Mouse (Mus musculus): ENCODE data around the gene Gm6993.

Gm6993 gene

DNA sequence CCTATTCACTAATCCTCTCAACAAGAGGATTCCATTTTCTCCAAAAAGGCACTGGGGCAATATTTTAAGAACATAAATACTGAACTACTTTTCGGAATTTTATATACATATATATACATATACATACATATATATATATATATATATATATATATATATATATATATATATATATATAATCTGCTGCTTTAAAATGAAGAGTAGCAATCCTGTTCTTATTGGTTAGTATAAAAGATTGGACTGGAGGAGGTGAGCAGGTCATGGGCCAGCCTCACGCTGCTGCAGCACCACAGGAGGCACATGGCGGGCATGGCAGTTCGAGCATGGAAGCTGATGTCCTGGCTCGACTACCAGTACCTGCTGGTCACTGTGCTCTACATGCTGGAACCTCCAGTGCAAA is at the start of gene Gm6993:
Gene Gm6993, plus strand, starts transcription at position 301 of the 400 bp plus-strand sequence.
- no peak for DNase-seq (ENCODE audit: low spot score in 2 of 2)

DNA sequence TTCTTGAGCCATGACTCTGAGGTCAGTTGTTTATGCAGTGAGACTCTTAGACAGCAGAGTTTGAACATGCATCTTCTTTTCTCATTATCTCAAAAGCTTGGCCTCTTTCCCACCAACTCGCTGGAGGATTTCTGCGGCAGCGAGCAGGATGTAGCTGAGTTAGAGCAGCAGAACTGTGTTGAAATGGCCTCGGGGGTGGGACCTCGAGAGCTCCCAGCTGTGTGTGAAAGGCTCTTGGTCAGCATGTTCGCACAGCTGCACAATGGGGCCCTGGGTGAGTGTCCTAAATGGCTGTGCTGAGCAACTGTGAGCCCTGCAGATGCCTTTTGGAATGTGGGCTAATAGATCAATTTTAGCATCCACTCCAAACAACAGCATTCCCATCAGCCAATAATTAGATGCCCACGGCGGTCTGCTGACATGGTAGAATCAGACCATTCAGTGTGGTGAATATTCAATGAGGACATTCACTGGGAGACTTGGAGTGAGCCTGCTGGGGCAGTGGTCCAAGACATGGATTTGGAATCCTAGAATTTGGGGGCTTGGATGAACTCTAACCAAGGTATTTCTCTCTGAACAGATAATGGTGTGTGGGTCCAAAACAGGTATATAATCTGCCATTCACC is 49.1 kb upstream of the Gm6993 start:
- DNase-seq (ENCODE audit: low spot score in 2 of 2), result peak; percentile 71 to 77

DNA sequence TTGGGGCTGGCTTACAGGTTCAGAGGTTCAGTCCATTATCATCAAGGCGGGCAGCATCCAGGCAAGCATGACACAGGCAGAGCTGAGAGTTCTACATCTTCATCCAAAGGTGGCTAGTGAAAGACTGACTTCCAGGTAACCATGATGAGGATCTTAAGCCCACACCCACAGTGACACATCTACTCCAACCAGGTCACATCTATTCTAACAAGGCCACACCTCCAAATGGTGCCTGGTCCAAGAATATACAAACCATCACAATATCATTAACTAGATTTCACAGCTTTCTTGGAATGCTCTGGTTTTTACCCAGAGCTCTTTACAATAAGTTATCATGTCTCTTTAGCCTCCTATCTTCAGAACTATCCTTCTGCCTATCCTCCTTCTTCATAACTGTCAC is 38.1 kb upstream of the Gm6993 start:
- DNase-seq (ENCODE audit: low spot score in 2 of 2), result no peak

DNA sequence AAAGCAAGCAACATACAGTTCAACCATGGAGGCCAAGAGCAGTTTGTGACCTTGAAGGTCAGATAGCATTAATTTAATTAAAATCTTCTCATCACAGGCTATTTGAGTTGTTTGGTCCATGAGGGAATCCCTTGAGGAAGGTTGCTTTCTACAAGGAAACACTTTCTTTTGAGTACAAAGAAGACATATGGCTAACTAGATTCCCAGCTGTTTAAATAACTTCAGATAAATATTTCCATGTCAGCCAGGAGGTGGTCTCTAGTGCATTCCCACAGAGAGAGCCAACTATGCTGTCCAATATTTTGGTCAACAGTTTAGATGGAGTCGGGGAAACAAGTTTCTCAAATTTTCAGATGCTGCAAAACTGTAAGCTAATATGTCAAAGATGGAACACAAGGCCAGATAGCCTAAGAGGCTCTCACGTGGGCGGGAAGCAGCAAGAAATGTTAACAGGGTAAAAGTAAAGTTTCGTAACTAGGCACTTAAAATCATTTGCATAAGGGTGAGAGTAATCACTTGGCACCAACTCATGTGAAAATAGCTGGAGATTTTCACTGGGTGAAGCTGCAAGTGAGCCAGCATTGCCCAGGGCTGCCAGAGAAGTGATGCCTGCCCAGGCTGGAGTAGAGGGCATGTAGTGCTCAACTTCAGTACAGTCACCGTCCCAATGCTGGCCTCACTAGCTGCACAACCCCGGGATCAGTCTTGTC is 36.7 kb upstream of the Gm6993 start:
- no peak for DNase-seq (ENCODE audit: low spot score in 2 of 2)

DNA sequence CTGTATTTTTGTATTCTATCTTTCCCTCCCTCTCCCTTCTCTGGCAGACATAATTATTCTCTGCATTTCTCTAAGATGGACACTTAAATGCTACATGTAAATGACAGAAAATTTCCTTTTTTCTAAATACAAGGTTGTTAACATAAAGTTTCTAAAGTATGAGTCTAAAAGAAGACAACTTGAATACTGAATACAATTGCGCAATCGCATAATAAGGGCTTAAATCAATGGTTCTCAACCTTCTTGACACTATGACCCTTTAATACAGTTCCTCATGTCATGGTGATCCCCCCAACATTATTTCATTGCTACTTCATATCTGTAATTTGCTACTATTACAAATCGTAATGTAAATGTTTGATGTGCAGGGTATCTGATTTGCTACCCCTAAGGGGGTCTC is 35.7 kb upstream of the Gm6993 start:
- no peak for DNase-seq (ENCODE audit: low spot score in 2 of 2)

DNA sequence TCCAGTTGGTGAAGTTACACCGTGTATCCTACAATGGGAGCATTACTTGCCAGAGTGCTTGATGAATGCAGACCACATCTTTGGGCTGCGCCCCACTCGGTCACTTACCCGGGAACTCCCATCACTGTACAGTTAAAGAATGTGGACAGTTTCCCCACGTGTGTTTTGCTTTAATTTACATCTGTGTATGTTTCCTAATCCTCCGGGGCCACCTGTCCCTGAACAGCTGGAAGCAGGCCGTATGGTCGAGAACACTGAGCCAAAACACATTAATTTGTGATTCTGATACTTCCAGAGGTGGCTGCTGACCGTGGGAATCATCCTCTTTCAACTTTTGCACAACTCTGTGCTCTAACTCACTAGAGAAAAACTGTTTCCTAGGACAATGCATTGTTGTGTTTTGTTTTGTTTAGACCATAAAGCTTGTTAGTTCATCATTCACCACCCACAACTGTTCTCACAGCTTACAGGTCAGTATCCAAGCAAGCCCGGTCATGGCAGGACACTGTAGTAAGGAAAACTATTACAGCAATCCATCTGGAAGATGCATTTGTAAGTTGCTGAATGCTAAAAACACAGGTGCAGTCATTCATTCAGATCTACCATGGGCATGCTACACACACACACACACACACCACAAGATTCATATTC is 34.5 kb upstream of the Gm6993 start:
- DNase-seq (ENCODE audit: low spot score in 2 of 2), result no peak

DNA sequence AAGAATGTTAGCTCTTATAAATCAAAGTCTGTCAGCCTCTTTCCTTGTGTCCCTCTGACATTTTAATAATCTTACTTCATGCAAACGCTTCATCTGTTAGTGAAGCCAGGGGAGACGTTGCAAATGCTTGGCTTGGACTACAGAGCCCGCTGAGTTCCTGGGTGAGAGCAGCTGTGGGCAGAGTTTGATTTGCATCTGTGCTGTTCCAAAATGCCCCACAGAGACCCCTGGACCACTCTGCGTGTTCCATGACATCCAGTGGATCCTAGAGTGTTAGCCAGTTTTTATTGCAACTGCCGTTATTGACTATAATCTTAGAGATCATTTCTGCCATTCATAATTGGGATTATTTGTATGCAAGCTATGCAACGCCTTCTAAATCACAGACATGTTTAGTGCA is 31.8 kb upstream of the Gm6993 start:
- DNase-seq (ENCODE audit: low spot score in 2 of 2), result no peak

DNA sequence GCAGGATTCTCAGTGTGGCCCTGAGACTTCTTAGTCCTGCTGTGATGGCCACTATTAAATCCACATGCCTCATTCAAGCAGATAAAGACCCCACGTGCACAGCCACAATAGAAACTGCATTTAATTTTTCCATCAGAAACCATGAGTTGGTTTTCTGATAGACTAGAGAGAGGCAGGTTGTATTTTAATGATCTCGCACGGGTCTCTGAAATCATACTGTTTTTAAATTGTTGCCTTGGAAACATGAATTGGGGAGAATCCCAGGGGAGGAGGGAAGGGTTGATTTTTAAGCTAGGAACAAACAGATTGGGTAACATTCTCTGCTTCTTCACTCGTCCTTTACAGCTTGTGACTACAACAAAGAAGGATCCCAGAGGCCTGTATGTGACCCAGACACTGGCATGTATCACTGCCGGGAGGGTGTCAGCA is 31.2 kb upstream of the Gm6993 start:
- no peak for DNase-seq (ENCODE audit: low spot score in 2 of 2)

DNA sequence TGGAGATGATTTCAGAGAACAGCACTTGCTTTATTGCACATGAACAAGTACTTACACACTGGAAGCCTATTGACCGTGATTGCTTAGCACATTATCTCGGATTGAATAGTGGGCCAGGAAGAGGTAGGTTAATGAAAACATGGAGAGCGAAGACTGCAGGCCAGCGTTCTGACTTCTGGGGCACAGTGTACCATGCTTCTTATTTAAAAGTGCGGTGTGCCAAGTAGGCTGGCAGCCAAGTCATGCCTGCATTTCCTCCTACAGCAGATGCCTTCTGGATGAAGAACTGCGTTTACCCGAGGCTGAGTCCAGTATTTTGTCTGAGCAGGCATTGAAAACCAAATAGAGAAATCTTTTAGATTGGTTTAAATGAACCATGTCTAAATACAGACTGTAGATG is 27.0 kb upstream of the Gm6993 start:
- no peak for DNase-seq (ENCODE audit: low spot score in 2 of 2)

DNA sequence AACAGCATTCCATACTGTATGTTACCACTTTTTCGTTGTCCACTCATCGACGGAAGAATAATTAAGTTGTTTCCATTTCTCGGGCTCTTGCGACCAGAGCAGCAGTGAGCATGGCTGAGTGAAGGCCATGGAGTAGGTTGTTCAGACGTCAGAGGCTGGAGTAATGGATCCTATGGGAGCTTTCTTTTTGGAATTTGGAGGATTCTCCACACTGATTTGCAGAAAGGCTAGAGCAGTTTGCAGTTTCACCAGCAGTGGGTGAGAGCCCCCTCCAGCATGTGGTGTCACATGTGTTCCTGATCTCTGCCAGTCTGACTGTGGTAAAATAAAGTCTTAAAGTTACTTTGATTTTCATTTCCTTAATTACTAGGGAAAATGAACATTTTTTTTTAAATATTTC is 25.6 kb upstream of the Gm6993 start:
- DNase-seq (ENCODE audit: low spot score in 2 of 2), result no peak

DNA sequence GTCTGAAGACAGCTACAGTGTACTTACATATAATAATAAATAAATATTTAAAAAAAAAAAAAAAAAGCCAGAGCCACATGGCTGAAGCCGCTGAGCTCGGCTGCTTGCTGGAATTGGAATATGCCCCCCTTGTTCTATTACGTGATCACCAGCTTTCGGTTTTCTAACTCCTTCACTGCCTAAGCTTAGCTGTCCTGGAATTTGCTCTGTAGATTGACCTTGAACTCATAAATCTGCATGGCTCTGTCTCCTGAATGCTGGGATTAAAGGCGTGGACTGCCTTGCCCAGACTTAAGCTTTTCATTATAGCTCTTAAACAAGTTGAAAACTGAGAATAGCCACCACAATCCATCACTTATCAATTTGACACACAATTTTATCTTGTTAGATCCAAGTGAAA is 23.3 kb upstream of the Gm6993 start:
- no peak for DNase-seq (ENCODE audit: low spot score in 2 of 2)

DNA sequence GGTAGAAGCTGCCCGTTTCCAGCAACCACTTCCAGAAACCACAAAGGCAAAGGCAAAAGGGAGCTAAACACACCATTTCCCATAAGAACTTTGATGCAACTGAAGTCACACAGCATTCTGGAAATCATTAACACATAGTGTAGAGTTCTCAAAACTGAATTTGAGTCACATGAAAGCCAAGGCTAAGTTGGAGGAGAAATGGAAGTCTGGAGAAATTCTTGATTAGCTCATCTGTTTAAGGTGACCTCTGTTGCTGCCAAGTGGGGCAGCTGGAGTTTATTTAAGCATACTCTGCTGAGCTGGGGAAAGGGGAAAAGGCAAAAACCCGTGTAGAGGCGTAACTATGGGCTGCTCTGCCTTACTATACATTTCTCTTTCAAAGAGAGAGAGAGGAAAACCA is 21.8 kb upstream of the Gm6993 start:
- DNase-seq (ENCODE audit: low spot score in 2 of 2), result no peak

DNA sequence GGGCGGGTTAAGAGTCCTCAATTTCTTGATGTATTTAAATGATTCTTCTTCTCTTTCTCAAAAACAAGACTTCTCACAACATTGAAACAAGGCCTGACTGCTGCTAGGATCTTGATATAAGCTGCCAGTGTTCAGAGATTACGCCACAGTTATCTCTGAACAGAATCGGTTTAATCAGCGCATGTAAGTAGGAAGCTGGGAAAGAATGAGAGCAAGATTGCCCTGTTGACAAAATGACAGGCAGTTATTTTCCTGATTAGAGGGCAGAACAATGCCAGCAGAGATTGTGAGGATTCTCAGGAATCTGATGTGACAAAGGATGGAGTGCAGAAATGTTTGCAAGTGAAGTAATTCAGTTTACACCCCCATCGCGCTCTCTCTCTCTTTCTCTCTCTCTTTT is 19.0 kb upstream of the Gm6993 start:
- no peak for DNase-seq (ENCODE audit: low spot score in 2 of 2)

DNA sequence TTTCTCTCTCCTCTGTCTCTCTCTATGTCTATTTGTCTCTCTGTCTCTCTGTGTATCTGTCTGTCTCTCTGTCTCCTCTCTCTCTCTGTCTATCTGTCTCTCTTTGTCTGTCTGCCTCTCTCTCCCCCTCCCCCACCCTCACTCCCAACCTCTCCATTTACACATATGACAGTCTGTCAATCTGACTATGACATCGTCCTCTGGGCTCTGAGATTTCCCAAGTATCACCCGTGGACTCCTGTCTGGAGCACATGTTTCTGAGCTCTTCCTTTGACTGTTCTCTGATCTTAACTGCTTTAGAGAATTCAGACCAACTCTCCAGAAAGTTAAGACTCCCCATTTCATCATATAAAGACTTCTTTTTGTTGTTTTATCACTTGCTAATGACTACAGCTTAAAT is 18.3 kb upstream of the Gm6993 start:
- DNase-seq (ENCODE audit: low spot score in 2 of 2), result no peak

DNA sequence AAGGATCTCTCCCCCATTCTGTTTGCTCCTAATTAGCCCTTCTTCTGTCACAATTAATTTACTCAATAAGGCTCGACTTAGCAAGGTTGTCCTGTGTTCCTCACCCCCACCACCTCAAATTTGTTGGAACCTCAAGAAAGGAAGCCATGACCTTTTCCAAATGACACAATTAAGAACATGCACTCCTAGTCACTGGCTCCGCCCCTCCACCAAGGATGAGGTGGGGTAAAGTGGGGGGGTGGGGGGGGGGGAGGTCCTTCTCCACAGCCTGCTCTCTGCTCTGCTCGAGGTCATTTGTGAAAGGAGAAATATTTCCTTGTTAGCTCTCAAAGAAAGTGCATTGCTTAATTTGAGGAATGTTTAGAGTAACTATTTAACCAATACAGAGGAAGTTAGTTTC is 17.8 kb upstream of the Gm6993 start:
- DNase-seq (ENCODE audit: low spot score in 2 of 2), result no peak

DNA sequence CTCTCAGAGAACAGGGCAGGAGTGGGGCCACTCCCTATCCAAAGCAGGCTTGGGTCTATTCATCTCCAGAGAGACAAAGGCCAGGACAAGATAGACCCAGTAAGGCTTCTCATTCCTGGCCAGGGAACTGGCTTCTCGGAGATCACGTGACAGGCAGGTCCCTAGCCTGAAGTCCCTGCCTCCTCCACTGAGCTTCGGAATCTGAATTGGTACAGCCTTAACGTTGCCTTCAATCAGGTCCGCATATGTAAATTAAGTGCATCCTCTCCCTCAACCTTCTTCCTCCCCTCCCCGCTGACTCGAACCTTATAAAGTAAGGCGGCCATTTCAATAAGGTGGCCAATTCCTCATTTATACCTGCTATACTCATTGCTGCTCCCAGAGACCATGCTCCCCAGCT is 15.1 kb upstream of the Gm6993 start:
- DNase-seq (ENCODE audit: low spot score in 2 of 2), result no peak

DNA sequence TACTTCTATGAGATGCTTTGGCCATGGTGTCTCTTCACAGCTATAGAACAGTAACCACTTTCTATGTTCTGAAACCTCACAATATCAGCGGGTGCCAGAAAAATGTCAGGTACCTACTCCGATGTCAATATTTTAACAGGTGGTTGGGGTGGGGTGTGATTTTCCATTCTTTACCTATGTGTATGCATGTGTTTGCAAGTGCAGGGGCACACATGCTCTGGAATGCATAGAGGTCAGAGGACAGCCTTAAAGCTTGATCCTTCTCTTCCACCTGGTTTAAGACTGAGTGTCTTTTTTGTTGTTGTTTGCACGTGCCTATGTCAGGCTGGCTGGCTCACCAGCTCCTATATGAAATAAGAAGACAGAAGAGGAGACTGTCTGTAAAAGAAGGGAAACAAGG is 13.4 kb upstream of the Gm6993 start:
- no peak for DNase-seq (ENCODE audit: low spot score in 2 of 2)

DNA sequence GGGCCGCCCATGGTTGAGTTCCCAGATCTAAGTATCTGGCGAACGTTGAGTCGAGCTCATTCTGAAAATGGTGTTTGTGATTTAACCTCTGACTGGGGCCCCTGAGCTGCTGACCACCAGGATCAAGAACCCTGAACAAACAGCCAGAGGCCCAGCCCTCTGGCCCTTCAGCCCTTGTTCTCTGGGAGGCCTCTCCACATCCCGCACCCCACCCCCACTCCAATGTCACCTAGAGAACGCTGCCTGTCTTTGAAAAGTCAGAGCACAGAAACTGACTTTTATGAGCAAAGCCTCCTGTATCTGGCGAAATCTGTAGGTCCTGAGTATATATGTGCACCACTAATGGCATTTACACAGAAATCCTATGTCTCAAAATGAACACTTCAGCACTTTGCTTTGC is 11.7 kb upstream of the Gm6993 start:
- no peak for DNase-seq (ENCODE audit: low spot score in 2 of 2)

DNA sequence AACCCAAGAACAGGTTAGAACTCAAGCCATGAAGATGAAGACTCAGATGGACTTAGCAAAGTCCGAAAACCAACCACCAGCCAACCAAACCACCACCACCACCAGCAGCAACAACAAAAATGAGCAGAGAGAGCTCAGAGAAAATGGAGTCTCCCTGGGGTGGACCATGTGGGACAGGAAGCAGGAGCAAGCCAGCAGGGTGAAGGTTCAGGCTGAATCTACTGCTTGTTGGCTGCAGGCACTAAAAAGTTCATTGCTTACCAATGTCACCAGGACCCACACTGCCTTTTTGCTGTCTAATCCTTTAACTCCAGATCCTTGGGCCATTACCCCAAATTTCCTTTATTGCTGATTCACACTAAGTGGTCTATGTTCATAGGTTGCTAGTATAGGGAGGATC is 7.9 kb upstream of the Gm6993 start:
- DNase-seq (ENCODE audit: low spot score in 2 of 2), result no peak

DNA sequence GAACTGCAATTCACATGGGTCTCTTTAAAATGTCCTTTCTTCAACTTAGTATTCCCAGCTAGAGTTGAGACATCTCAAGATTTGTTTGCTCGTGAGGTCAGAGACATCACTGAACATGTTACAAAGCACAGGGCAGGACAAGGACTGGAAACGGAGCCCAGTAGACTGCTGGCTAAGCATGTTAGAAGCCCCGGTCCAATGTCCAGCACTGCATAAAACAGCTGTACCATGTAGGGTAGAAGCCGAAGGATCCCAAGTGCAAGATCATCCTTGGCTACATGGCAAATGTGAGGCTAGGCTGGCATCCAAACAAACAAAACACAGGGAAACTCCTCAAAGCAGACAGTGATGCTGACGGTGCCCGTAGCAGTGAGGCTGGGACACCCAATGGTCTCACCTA is 5.6 kb upstream of the Gm6993 start:
- no peak for DNase-seq (ENCODE audit: low spot score in 2 of 2)

DNA sequence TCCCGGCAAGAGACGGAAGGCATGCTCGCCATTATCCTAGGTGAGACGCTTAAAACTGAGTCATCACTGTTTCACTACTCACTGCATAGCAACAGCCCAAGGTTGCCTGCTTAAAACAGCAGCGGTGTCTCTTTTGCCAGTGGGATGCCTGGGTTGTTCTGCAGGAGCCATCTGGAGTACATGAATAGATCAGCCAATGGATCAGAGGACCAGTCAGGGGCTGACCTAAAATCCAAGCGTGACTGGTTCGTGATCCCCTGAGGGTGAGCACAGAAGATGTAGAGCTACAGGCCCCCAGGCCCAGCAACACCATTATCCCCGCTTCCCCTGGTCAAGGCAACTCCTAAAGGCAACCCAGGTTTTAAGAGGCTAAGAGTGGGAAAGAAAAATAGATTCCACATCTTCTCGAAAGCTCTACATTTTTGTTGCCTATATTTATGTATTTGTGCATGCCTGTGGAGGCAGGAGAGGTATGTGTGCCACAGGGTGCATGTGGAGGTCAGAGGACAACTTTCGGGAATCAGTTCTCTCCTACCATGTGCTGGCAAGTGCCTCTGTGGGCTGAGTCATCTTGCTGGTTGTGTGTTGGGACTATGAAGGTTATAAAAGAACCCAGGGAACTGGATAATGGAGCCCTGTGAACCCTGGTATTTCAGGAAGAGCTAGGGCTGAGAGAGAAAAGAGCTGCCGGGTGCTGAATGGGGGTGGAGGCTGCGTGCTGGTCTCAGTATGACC is 3.5 kb upstream of the Gm6993 start:
- no peak for DNase-seq (ENCODE audit: low spot score in 2 of 2)

DNA sequence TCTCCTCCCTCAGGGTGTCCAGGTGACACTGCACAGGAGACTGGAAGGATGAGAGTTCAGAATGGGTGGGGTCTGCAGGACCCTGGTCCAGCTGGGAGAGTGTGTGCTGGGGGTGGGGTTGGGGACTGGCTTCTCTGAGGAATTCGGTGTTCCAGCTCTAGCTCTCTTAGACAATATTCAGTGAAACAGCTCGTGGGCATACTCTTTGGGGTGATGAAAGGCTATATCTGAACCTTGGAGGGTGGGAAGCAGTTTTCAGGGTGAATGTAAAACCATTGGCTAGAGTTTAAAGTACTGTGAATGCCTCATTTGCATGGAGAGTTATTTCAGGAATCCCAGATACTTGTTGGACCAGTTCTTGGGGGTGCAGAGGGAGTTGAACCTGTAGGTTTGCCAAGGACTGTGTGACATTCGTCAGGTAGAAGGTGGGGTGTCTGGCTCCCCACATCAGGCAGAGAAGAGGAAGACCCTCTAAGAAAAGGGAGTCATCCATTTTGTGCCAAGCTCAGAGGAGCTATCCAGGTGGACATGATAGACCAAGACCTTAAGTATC is 1.5 kb upstream of the Gm6993 start:
- DNase-seq (ENCODE audit: low spot score in 2 of 2), result no peak

Measured in urinary bladder, postnatal 4 days (tissue).